Mouse (Mus musculus): ENCODE data around the gene Cfl1. TPM values are rescaled to one million over a fixed set of nuclear protein-coding genes. Genes with fewer than 3 reads are reported as not detected.

Cfl1 gene
- polyA plus RNA-seq, 1 experiment from 2014 or later, result 2,378 TPM

- Histone ChIP-seq H3K36me3 (ENCODE audit: control insufficient read depth, insufficient read depth, low read length) (peaks cover 13% of the 10 kb centered on the region), H3K4me3 (ENCODE audit: low read length) (peak overlapping the region; percentile 74), H3K4me2 (ENCODE audit: low read depth, low read length) (peak overlapping the region; percentile 94), H3K4me1 (ENCODE audit: control insufficient read depth, insufficient read depth, low read length) (peaks cover 13% of the 10 kb centered on the region), H3K9ac (ENCODE audit: low read depth, low read length) (peak overlapping the region; percentile 74), H3K9me3 (ENCODE audit: control insufficient read depth, low read length) (no peaks in the 10 kb centered on the region), H3K27ac (ENCODE audit: low read length) (no peak overlapping the region), H3K27me3 (replicated peaks; ENCODE audit: control insufficient read depth, insufficient read depth, low read length) (no peaks in the 10 kb centered on the region)
- WGBS, result 80% methylated on average over 6 of the region's 6 CpGs
- no peak for ATAC-seq
Observed at GRCm38 (mm10) chr19:5461411-5461810, 28.8 kb upstream of the Cfl1 start.

GRCm38 (mm10) chr19:5463212-5463611 is 27.0 kb upstream of the Cfl1 start:
- H3K27me3 ChIP-seq (replicated peaks; ENCODE audit: control insufficient read depth, insufficient read depth, low read length), result no peaks in the 10 kb centered on the region
- no peak overlapping the region for H3K9ac ChIP-seq (ENCODE audit: low read depth, low read length)
- no peak overlapping the region for H3K4me2 ChIP-seq (ENCODE audit: low read depth, low read length)
- H3K27ac ChIP-seq (ENCODE audit: low read length), result no peak overlapping the region
- H3K4me1 ChIP-seq (ENCODE audit: control insufficient read depth, insufficient read depth, low read length), result peaks cover 10% of the 10 kb centered on the region
- no peak overlapping the region for H3K4me3 ChIP-seq (ENCODE audit: low read length)
- no peaks in the 10 kb centered on the region for H3K9me3 ChIP-seq (ENCODE audit: control insufficient read depth, low read length)
- ATAC-seq, result no peak
- H3K36me3 ChIP-seq (ENCODE audit: control insufficient read depth, insufficient read depth, low read length), result peaks cover 20% of the 10 kb centered on the region
- 88% methylated on average over 9 of the region's 9 CpGs for WGBS

- Histone ChIP-seq H3K27me3 (replicated peaks; ENCODE audit: control insufficient read depth, insufficient read depth, low read length) (no peaks in the 10 kb centered on the region), H3K4me1 (ENCODE audit: control insufficient read depth, insufficient read depth, low read length) (peaks cover 10% of the 10 kb centered on the region), H3K9me3 (ENCODE audit: control insufficient read depth, low read length) (no peaks in the 10 kb centered on the region), H3K4me2 (ENCODE audit: low read depth, low read length) (peak overlapping the region; percentile 30), H3K36me3 (ENCODE audit: control insufficient read depth, insufficient read depth, low read length) (peaks cover 20% of the 10 kb centered on the region), H3K9ac (ENCODE audit: low read depth, low read length) (peak overlapping the region; percentile 49), H3K4me3 (ENCODE audit: low read length) (peak overlapping the region; percentile 24), H3K27ac (ENCODE audit: low read length) (no peak overlapping the region)
- peak; percentile 5; the same call in 1 of the 2 replicates for ATAC-seq
- 37% methylated on average over 15 of the region's 15 CpGs for WGBS
Observed at GRCm38 (mm10) chr19:5463791-5464562, 26.3 kb upstream of the Cfl1 start.

- H3K4me1 ChIP-seq (ENCODE audit: control insufficient read depth, insufficient read depth, low read length), result peaks cover 8% of the 10 kb centered on the region
Observed at GRCm38 (mm10) chr19:5465037-5465436, 25.2 kb upstream of the Cfl1 start.

GRCm38 (mm10) chr19:5466916-5467500 is 23.2 kb upstream of the Cfl1 start:
- Histone ChIP-seq H3K4me2 (ENCODE audit: low read depth, low read length) (no peak overlapping the region), H3K9ac (ENCODE audit: low read depth, low read length) (no peak overlapping the region), H3K9me3 (ENCODE audit: control insufficient read depth, low read length) (no peaks in the 10 kb centered on the region), H3K27me3 (replicated peaks; ENCODE audit: control insufficient read depth, insufficient read depth, low read length) (no peaks in the 10 kb centered on the region), H3K36me3 (ENCODE audit: control insufficient read depth, insufficient read depth, low read length) (peaks cover 18% of the 10 kb centered on the region), H3K4me3 (ENCODE audit: low read length) (no peak overlapping the region), H3K4me1 (ENCODE audit: control insufficient read depth, insufficient read depth, low read length) (no peaks in the 10 kb centered on the region), H3K27ac (ENCODE audit: low read length) (no peak overlapping the region)
- ATAC-seq, result no peak
- 89% methylated on average over 6 of the region's 6 CpGs for WGBS

More at GRCm38 (mm10) chr19:5465037-5465436, 25.2 kb upstream of the Cfl1 start:
- no peak for ATAC-seq
- no peak overlapping the region for H3K27ac ChIP-seq (ENCODE audit: low read length)
- no peak overlapping the region for H3K9ac ChIP-seq (ENCODE audit: low read depth, low read length)
- H3K4me3 ChIP-seq (ENCODE audit: low read length), result no peak overlapping the region
- H3K36me3 ChIP-seq (ENCODE audit: control insufficient read depth, insufficient read depth, low read length), result peaks cover 20% of the 10 kb centered on the region
- no peaks in the 10 kb centered on the region for H3K27me3 ChIP-seq (replicated peaks; ENCODE audit: control insufficient read depth, insufficient read depth, low read length)
- H3K9me3 ChIP-seq (ENCODE audit: control insufficient read depth, low read length), result no peaks in the 10 kb centered on the region
- H3K4me2 ChIP-seq (ENCODE audit: low read depth, low read length), result no peak overlapping the region
- WGBS, result 95% methylated on average over 8 of the region's 8 CpGs

- no peak for ATAC-seq
- Histone ChIP-seq H3K9me3 (ENCODE audit: control insufficient read depth, low read length) (no peaks in the 10 kb centered on the region), H3K36me3 (ENCODE audit: control insufficient read depth, insufficient read depth, low read length) (peaks cover 18% of the 10 kb centered on the region), H3K9ac (ENCODE audit: low read depth, low read length) (no peak within 1 kb of the TSS), H3K27me3 (replicated peaks; ENCODE audit: control insufficient read depth, insufficient read depth, low read length) (no peaks in the 10 kb centered on the region), H3K4me1 (ENCODE audit: control insufficient read depth, insufficient read depth, low read length) (no peaks in the 10 kb centered on the region), H3K4me3 (ENCODE audit: low read length) (no peak within 1 kb of the TSS), H3K4me2 (ENCODE audit: low read depth, low read length) (no peak within 1 kb of the TSS), H3K27ac (ENCODE audit: low read length) (no peak within 1 kb of the TSS)
- WGBS, result 52% methylated on average over 5 of the region's 5 CpGs
Observed at GRCm38 (mm10) chr19:5468374-5468773, 21.9 kb upstream of the Cfl1 start, which contains the start of gene Ctsw. Ctsw (minus strand) TSS chr19:5468507.

GRCm38 (mm10) chr19:5471846-5472245 is 18.4 kb upstream of the Cfl1 start:
- Histone ChIP-seq H3K4me3 (ENCODE audit: low read length) (no peak overlapping the region), H3K4me2 (ENCODE audit: low read depth, low read length) (no peak overlapping the region), H3K4me1 (ENCODE audit: control insufficient read depth, insufficient read depth, low read length) (peaks cover 8% of the 10 kb centered on the region), H3K27me3 (replicated peaks; ENCODE audit: control insufficient read depth, insufficient read depth, low read length) (no peaks in the 10 kb centered on the region), H3K36me3 (ENCODE audit: control insufficient read depth, insufficient read depth, low read length) (0 out of 2 replicates have a peak, but pooled peaks cover 4% of the 10 kb centered on the region), H3K27ac (ENCODE audit: low read length) (no peak overlapping the region), H3K9ac (ENCODE audit: low read depth, low read length) (no peak overlapping the region), H3K9me3 (ENCODE audit: control insufficient read depth, low read length) (no peaks in the 10 kb centered on the region)
- no peak for ATAC-seq
- WGBS, result 58% methylated on average over 5 of the region's 5 CpGs

- WGBS, result 80% methylated on average over 3 of the region's 3 CpGs
- H3K36me3 ChIP-seq (ENCODE audit: control insufficient read depth, insufficient read depth, low read length), result no peaks in the 10 kb centered on the region
- no peak overlapping the region for H3K9ac ChIP-seq (ENCODE audit: low read depth, low read length)
- no peak overlapping the region for H3K4me3 ChIP-seq (ENCODE audit: low read length)
- H3K27me3 ChIP-seq (replicated peaks; ENCODE audit: control insufficient read depth, insufficient read depth, low read length), result no peaks in the 10 kb centered on the region
- no peak overlapping the region for H3K4me2 ChIP-seq (ENCODE audit: low read depth, low read length)
- ATAC-seq, result no peak
- H3K27ac ChIP-seq (ENCODE audit: low read length), result no peak overlapping the region
- H3K9me3 ChIP-seq (ENCODE audit: control insufficient read depth, low read length), result no peaks in the 10 kb centered on the region
- H3K4me1 ChIP-seq (ENCODE audit: control insufficient read depth, insufficient read depth, low read length), result peaks cover 8% of the 10 kb centered on the region
Observed at GRCm38 (mm10) chr19:5472857-5473256, 17.4 kb upstream of the Cfl1 start.

- Histone ChIP-seq H3K9me3 (ENCODE audit: control insufficient read depth, low read length) (no peaks in the 10 kb centered on the region), H3K4me1 (ENCODE audit: control insufficient read depth, insufficient read depth, low read length) (peaks cover 8% of the 10 kb centered on the region), H3K36me3 (ENCODE audit: control insufficient read depth, insufficient read depth, low read length) (no peaks in the 10 kb centered on the region), H3K27me3 (replicated peaks; ENCODE audit: control insufficient read depth, insufficient read depth, low read length) (no peaks in the 10 kb centered on the region), H3K4me3 (ENCODE audit: low read length) (peak within 1 kb of the TSS; percentile 62), H3K9ac (ENCODE audit: low read depth, low read length) (peak within 1 kb of the TSS; percentile 80), H3K27ac (ENCODE audit: low read length) (peak within 1 kb of the TSS; percentile 88), H3K4me2 (ENCODE audit: low read depth, low read length) (peak within 1 kb of the TSS; percentile 97)
- ATAC-seq, result peak; percentile 77
- WGBS, result 3% methylated on average over 22 of the region's 22 CpGs
Observed at GRCm38 (mm10) chr19:5473720-5474119, 16.5 kb upstream of the Cfl1 start, which contains the start of gene Efemp2. Efemp2 (plus strand) TSS chr19:5473954.
